Mouse (Mus musculus) kidney, adult 2 months (tissue): Measurements from ENCODE around the gene Phospho1.

ENCODE experiments used
- CTCF ChIP-seq: fragments of 200-500 bp; conservative IDR thresholded peaks from 2 replicates; pipeline ENCODE4 v1.5.1; 2011; ENCODE audit warnings: low read depth, mild to moderate bottlenecking, control low read depth, low read length, moderate library complexity, mixed read lengths; ENCODE audit not compliant: insufficient read depth, insufficient read length
- POLR2A ChIP-seq: fragments of 200-500 bp; IDR thresholded peaks from one replicate; pipeline ENCODE4 v1.6.1; 2011; ENCODE audit warnings: low read depth, low read length, control low read depth

DNA sequence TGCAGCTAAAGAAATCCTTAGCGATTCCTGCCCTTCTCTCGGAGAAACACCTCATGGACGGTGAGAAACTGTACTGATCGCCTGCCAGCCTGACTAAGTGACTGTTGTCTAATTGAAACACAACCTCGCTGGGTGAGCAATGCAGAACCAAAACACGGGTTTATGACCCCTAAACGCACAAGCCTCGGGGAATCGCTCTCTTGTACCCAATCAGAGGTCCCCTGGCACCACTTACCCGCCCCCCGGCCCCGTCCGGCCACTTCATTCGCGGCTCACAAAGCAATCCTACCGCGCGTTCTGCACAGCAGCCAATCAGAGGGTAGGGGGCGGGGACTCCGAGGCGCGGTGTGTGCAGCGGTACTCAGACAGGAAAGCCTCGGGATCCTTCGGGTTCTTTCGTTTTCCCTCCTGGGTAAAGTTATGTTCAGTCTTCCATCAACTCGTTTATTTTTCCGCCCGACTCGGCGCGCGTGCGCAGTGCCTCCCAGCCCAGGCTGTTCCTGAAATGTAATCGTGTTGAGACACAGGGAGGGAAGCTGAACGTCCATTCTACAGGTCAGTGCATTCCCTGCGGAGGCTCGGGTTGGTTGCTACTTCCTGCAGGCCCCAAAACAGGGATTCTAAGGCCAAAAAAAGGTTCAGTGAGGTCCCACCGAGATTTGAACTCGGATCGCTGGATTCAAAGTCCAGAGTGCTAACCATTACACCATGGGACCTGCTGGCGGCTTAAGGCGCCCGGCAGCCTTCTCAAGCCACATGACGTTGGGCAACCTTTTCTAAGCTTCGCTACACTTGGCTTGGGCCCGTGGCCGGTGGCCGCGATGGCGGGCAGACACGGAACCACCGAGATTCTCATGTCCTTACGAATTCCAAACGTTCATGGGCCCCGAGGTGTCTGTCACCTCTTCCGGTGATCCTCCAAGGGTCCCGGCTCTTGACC is 34.5 kb downstream of the Phospho1 start:
- TF ChIP-seq CTCF: 0 out of 2 replicates have a peak, but pooled peaks have one; percentile 0
- TF ChIP-seq POLR2A: no peak
